Mouse (Mus musculus) cortical plate, adult 2 months (tissue): ENCODE measurements around the gene Snx10.

Experiments used
- CTCF ChIP-seq: fragments of 200-500 bp; IDR thresholded peaks from 2 replicates; pipeline ENCODE4 v1.5.1; 2011; ENCODE audit warnings: mild to moderate bottlenecking, control low read depth, low read length; ENCODE audit not compliant: insufficient read depth; ENCODE audit errors: extremely low read depth
- POLR2A ChIP-seq: fragments of 200-500 bp; IDR thresholded peaks from 2 replicates; pipeline ENCODE4 v1.6.1; 2011; ENCODE audit warnings: mild to moderate bottlenecking, low read length, control low read depth; ENCODE audit not compliant: insufficient read depth; ENCODE audit errors: extremely low read depth

DNA sequence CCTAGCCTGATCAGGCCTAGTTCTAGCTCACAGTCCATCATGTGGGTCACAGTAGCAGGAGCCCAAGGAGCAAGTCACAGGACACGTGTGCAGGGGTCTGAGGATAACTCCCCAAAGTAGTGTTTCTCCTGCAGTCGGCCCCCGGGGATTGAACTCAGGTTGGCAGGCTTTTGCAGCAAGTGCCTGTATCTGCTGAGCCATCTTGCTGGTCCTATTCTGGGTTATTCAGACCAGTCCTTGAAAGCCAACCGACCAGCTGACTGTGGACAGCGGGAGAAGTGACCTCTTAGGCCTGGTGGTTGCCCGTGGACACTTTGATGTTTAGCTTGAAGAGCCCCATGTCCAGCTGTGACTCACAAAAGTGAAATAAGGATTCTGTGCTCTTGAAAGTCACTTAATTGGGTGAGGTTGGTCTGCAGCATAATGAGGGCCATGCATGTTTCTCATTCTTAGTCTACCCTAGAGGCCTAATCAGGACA is 20.0 kb downstream of the Snx10 start:
- no peak for TF ChIP-seq CTCF
- no peak for TF ChIP-seq POLR2A
